Comparison of ENCODE assay signal across 8 mouse cellular contexts in genomic region chr1:140183208-140183607, GRCm38 (mm10). TPM values are rescaled to one million over a fixed set of nuclear protein-coding genes. Genes with fewer than 3 reads are reported as not detected.
DNase-seq lines count a peak whose midpoint lies in the region; ATAC-seq and TF ChIP-seq lines count a peak whose summit lies in the region.

No protein-coding gene starts in this region.

- no peak overlapping the region for H3K9ac ChIP-seq in midbrain, postnatal 0 days (replicated peaks; ENCODE audit: low read length, poor library complexity, severe bottlenecking)
- H3K9ac ChIP-seq in midbrain, embryonic 11.5 days (ENCODE audit: low read length): no peak overlapping the region
- H3K9ac ChIP-seq in midbrain, embryonic 16.5 days (ENCODE audit: low read depth, low read length): no peak overlapping the region
- H3K9ac ChIP-seq in forebrain, postnatal 0 days: no peak overlapping the region

- H3K9me3 ChIP-seq in midbrain, postnatal 0 days (ENCODE audit: low read length): no peaks in the 10 kb centered on the region
- no peaks in the 10 kb centered on the region for H3K9me3 ChIP-seq in midbrain, embryonic 11.5 days (ENCODE audit: control insufficient read depth, low read length)
- no peaks in the 10 kb centered on the region for H3K9me3 ChIP-seq in midbrain, embryonic 16.5 days (replicated peaks; ENCODE audit: control insufficient read depth, low read length, poor library complexity, severe bottlenecking)
- no peaks in the 10 kb centered on the region for H3K9me3 ChIP-seq in forebrain, postnatal 0 days (ENCODE audit: low read length)

- H3K36me3 ChIP-seq in midbrain, postnatal 0 days (ENCODE audit: insufficient read depth, low read length): no peaks in the 10 kb centered on the region
- H3K36me3 ChIP-seq in midbrain, embryonic 11.5 days (ENCODE audit: control insufficient read depth, insufficient read depth, low read length): no peaks in the 10 kb centered on the region
- no peaks in the 10 kb centered on the region for H3K36me3 ChIP-seq in midbrain, embryonic 16.5 days (ENCODE audit: control insufficient read depth, insufficient read depth, low read length)
- H3K36me3 ChIP-seq in forebrain, postnatal 0 days (ENCODE audit: insufficient read depth): no peaks in the 10 kb centered on the region

- ATAC-seq in midbrain, postnatal 0 days (ENCODE audit: low FRiP score): no peak
- ATAC-seq in midbrain, embryonic 11.5 days (ENCODE audit: low FRiP score): no peak
- peak; percentile 59 for ATAC-seq in monocyte, adult 5-6 weeks (replicated peaks; ENCODE audit: insufficient number of reproducible peaks, low FRiP score, low TSS enrichment, poor library complexity, severe bottlenecking)
- no peak for ATAC-seq in midbrain, embryonic 16.5 days
- ATAC-seq in forebrain, postnatal 0 days: no peak

- no peak overlapping the region for H3K27ac ChIP-seq in midbrain, postnatal 0 days (ENCODE audit: low read depth, low read length)
- H3K27ac ChIP-seq in midbrain, embryonic 11.5 days (ENCODE audit: low read depth, low read length): no peak overlapping the region
- H3K27ac ChIP-seq in midbrain, embryonic 16.5 days (ENCODE audit: low read length): no peak overlapping the region
- no peak overlapping the region for H3K27ac ChIP-seq in forebrain, postnatal 0 days (ENCODE audit: low read depth, low read length)

- H3K4me1 ChIP-seq in midbrain, postnatal 0 days (ENCODE audit: insufficient read depth, low read length): no peaks in the 10 kb centered on the region
- no peaks in the 10 kb centered on the region for H3K4me1 ChIP-seq in midbrain, embryonic 11.5 days (ENCODE audit: control insufficient read depth, insufficient read depth, low read length)
- H3K4me1 ChIP-seq in midbrain, embryonic 16.5 days (ENCODE audit: control insufficient read depth, insufficient read depth, low read length): no peaks in the 10 kb centered on the region
- no peaks in the 10 kb centered on the region for H3K4me1 ChIP-seq in forebrain, postnatal 0 days (ENCODE audit: insufficient read depth)

- no peak overlapping the region for H3K4me3 ChIP-seq in midbrain, postnatal 0 days (ENCODE audit: low read depth, low read length)
- no peak overlapping the region for H3K4me3 ChIP-seq in midbrain, embryonic 11.5 days (ENCODE audit: low read depth, low read length)
- no peak overlapping the region for H3K4me3 ChIP-seq in midbrain, embryonic 16.5 days (ENCODE audit: low read depth, low read length)
- no peak overlapping the region for H3K4me3 ChIP-seq in forebrain, postnatal 0 days (ENCODE audit: low read depth, low read length)

- 71% methylated on average over 2 of the region's 2 CpGs for WGBS in midbrain, postnatal 0 days
- WGBS in midbrain, embryonic 11.5 days: 57% methylated on average over 2 of the region's 2 CpGs
- 65% methylated on average over 2 of the region's 2 CpGs for whole genome bisulfite sequencing in midbrain, embryonic 16.5 days
- 72% methylated on average over 2 of the region's 2 CpGs for WGBS in forebrain, postnatal 0 days

- no peaks in the 10 kb centered on the region for H3K27me3 ChIP-seq in midbrain, postnatal 0 days (ENCODE audit: insufficient read depth, low read length)
- no peaks in the 10 kb centered on the region for H3K27me3 ChIP-seq in midbrain, embryonic 11.5 days (ENCODE audit: control insufficient read depth, insufficient read depth, low read length)
- H3K27me3 ChIP-seq in midbrain, embryonic 16.5 days (ENCODE audit: control insufficient read depth, insufficient read depth, low read depth, low read length): no peaks in the 10 kb centered on the region
- H3K27me3 ChIP-seq in forebrain, postnatal 0 days (ENCODE audit: insufficient read depth, low read length): no peaks in the 10 kb centered on the region

- peak; percentile 29 for DNase-seq in midbrain, postnatal 0 days (ENCODE audit: low spot score)
- DNase-seq in midbrain, embryonic 11.5 days (ENCODE audit: low spot score, missing footprints): no peak
- DNase-seq in heart, adult 8-10 months (ENCODE audit: low spot score): peak; percentile 82
- peak; percentile 39 to 68 for DNase-seq in kidney, postnatal 36 days
- no peak for DNase-seq in thymus, postnatal 25 days
- no peak for DNase-seq in forebrain, postnatal 0 days

- H3K4me2 ChIP-seq in midbrain, postnatal 0 days (ENCODE audit: low read depth, low read length, poor library complexity, severe bottlenecking): no peak overlapping the region
- H3K4me2 ChIP-seq in midbrain, embryonic 11.5 days: no peak overlapping the region
- no peak overlapping the region for H3K4me2 ChIP-seq in midbrain, embryonic 16.5 days (ENCODE audit: low read length)
- no peak overlapping the region for H3K4me2 ChIP-seq in forebrain, postnatal 0 days (ENCODE audit: low read depth)

- TF ChIP-seq CTCF in midbrain, postnatal 0 days (IDR thresholded peaks at IDR 0.05): no peak
- TF ChIP-seq CTCF in forebrain, postnatal 0 days (IDR thresholded peaks at IDR 0.05; ENCODE audit: low read depth): no peak

RNA-seq across cellular contexts. Expression of gene Cfh, which starts 0.4 kb away (rescaled TPM):
- total RNA-seq in midbrain, postnatal 0 days (2014; rRNA removed): 22.0 and 27.8 TPM in 2 replicates
- 20.8 and 23.8 TPM in 2 replicates for polyA plus RNA-seq in midbrain, postnatal 0 days (2015; fragmentation: Nextera tagmentation; extraction: Ambion mirVana)
- polyA plus RNA-seq in midbrain, embryonic 11.5 days (2014; fragmentation: Nextera tagmentation; extraction: Ambion mirVana): 6.1 and 6.6 TPM in 2 replicates
- 100 to 1,000 TPM in 1 of 4 experiments, 10 to 100 TPM in 3; 78.8 to 115 (median 85.7) TPM for total RNA-seq in heart, adult 8-10 months (2022)
- total RNA-seq in monocyte, adult 5-6 weeks (2017): 32.9 to 56.2 TPM (median 53.4 TPM) in 3 replicates
- polyA plus RNA-seq in midbrain, embryonic 16.5 days (2015; fragmentation: Nextera tagmentation; extraction: Ambion mirVana): 16.3 and 18.7 TPM in 2 replicates
- total RNA-seq in forebrain, postnatal 0 days (2014; rRNA removed): 16.4 and 22.1 TPM in 2 replicates
- 14.1 and 14.6 TPM in 2 replicates for polyA plus RNA-seq in forebrain, postnatal 0 days (2015; fragmentation: Nextera tagmentation; extraction: Ambion mirVana)

Comparison
In these comparisons a context has a peak if more than half of its experiments do, and no peak if none do; other contexts are left out.
1. DNase-seq: peak in midbrain, postnatal 0 days (single experiment), heart, adult 8-10 months (single experiment) and kidney, postnatal 36 days (2 of 2); none in midbrain, embryonic 11.5 days (single experiment), thymus, postnatal 25 days (single experiment) and forebrain, postnatal 0 days (single experiment).